Mouse (Mus musculus) splenic B cell, adult 2 months (primary cell): ENCODE results near the gene Baz2b.
A peak's percentile ranks its signal among the peaks of the same experiment; 100 is the strongest.
"Not testable (repeated sequence)": the region's sequence is repeated elsewhere in the genome, so short reads cannot be mapped to it uniquely, and the experiment has no call there.

ENCODE experiments used
- DNase-seq: peaks from one replicate; pipeline ENCODE4 v3.0.0-alpha.2; 2011; ENCODE audit warnings: low read depth, low spot score
- H3K27me3 ChIP-seq: 2 replicates; pipeline ENCODE4 v1.6.1; 2012; ENCODE audit warnings: mild to moderate bottlenecking, low read length, moderate library complexity, mixed read lengths; ENCODE audit not compliant: control insufficient read depth, poor library complexity, insufficient read depth, severe bottlenecking
- H3K36me3 ChIP-seq: 2 replicates; pipeline ENCODE4 v1.6.1; 2012; ENCODE audit warnings: mild to moderate bottlenecking, low read length, moderate library complexity, mixed read lengths; ENCODE audit not compliant: control insufficient read depth, poor library complexity, insufficient read depth, severe bottlenecking

Gene Baz2b

GRCm38 (mm10) chr2:60173190-60173589 is 36.4 kb downstream of the Baz2b start:
- H3K36me3 ChIP-seq, result no peaks in the 10 kb centered on the region
- DNase-seq, result peak; percentile 68
- H3K27me3 ChIP-seq, result no peaks in the 10 kb centered on the region

GRCm38 (mm10) chr2:60172531-60172914 is 37.1 kb downstream of the Baz2b start:
- Histone ChIP-seq H3K27me3 (no peaks in the 10 kb centered on the region), H3K36me3 (no peaks in the 10 kb centered on the region)
- DNase-seq, result peak; percentile 89

- peak; percentile 91 for DNase-seq
- no peaks in the 10 kb centered on the region for H3K27me3 ChIP-seq
- H3K36me3 ChIP-seq, result no peaks in the 10 kb centered on the region
Observed at GRCm38 (mm10) chr2:60171786-60172530, 37.7 kb downstream of the Baz2b start.

- DNase-seq, result peak; percentile 63
- Histone ChIP-seq H3K27me3 (no peaks in the 10 kb centered on the region), H3K36me3 (no peaks in the 10 kb centered on the region)
Observed at GRCm38 (mm10) chr2:60166878-60167277, 42.8 kb downstream of the Baz2b start.

- Histone ChIP-seq H3K36me3 (no peaks in the 10 kb centered on the region), H3K27me3 (no peaks in the 10 kb centered on the region)
- no peak for DNase-seq
Observed at GRCm38 (mm10) chr2:60165679-60166078, 44.0 kb downstream of the Baz2b start.

GRCm38 (mm10) chr2:60163744-60164143 is 45.9 kb downstream of the Baz2b start:
- H3K27me3 ChIP-seq, result no peaks in the 10 kb centered on the region
- H3K36me3 ChIP-seq, result no peaks in the 10 kb centered on the region
- DNase-seq, result no peak

GRCm38 (mm10) chr2:60152481-60152880 is 57.2 kb downstream of the Baz2b start:
- Histone ChIP-seq H3K36me3 (no peaks in the 10 kb centered on the region), H3K27me3 (no peaks in the 10 kb centered on the region)
- DNase-seq, result no peak

- H3K36me3 ChIP-seq, result no peaks in the 10 kb centered on the region
- DNase-seq, result no peak
- no peaks in the 10 kb centered on the region for H3K27me3 ChIP-seq
Observed at GRCm38 (mm10) chr2:60148651-60149050, 61.0 kb downstream of the Baz2b start.

- no peak for DNase-seq
- H3K36me3 ChIP-seq, result no peaks in the 10 kb centered on the region
Observed at GRCm38 (mm10) chr2:60147428-60147827, 62.2 kb downstream of the Baz2b start.

GRCm38 (mm10) chr2:60145742-60146141 is 63.9 kb downstream of the Baz2b start:
- DNase-seq, result no peak
- Histone ChIP-seq H3K36me3 (no peaks in the 10 kb centered on the region), H3K27me3 (no peaks in the 10 kb centered on the region)

More at GRCm38 (mm10) chr2:60147428-60147827, 62.2 kb downstream of the Baz2b start:
- H3K27me3 ChIP-seq, result no peaks in the 10 kb centered on the region

GRCm38 (mm10) chr2:60143383-60143782 is 66.3 kb downstream of the Baz2b start:
- Histone ChIP-seq H3K36me3 (no peaks in the 10 kb centered on the region), H3K27me3 (no peaks in the 10 kb centered on the region)
- DNase-seq, result no peak

GRCm38 (mm10) chr2:60142281-60142680 is 67.4 kb downstream of the Baz2b start:
- Histone ChIP-seq H3K27me3 (no peaks in the 10 kb centered on the region), H3K36me3 (no peaks in the 10 kb centered on the region)
- DNase-seq, result no peak

GRCm38 (mm10) chr2:60138751-60139162 is 70.9 kb downstream of the Baz2b start:
- Histone ChIP-seq H3K27me3 (no peaks in the 10 kb centered on the region), H3K36me3 (no peaks in the 10 kb centered on the region)
- no peak for DNase-seq

GRCm38 (mm10) chr2:60135796-60136195 is 73.8 kb downstream of the Baz2b start:
- no peaks in the 10 kb centered on the region for H3K36me3 ChIP-seq
- H3K27me3 ChIP-seq, result no peaks in the 10 kb centered on the region
- no peak for DNase-seq

GRCm38 (mm10) chr2:60134958-60135357 is 74.7 kb downstream of the Baz2b start:
- not testable (repeated sequence) for H3K36me3 ChIP-seq, DNase-seq, H3K27me3 ChIP-seq

GRCm38 (mm10) chr2:60133072-60133471 is 76.6 kb downstream of the Baz2b start:
- Histone ChIP-seq H3K27me3 (no peaks in the 10 kb centered on the region), H3K36me3 (no peaks in the 10 kb centered on the region)
- DNase-seq, result peak; percentile 36
